Mouse (Mus musculus): ENCODE measurements around the gene Pbxip1.
"Not testable (repeated sequence)": the region's sequence is repeated elsewhere in the genome, so short reads cannot be mapped to it uniquely, and the experiment has no call there.

Pbxip1 gene

GRCm38 (mm10) chr3:89409701-89410100 lies 26.8 kb upstream of the Pbxip1 start:
- in situ Hi-C loops (cut with MseI, MboI) = no loop called here

DNA sequence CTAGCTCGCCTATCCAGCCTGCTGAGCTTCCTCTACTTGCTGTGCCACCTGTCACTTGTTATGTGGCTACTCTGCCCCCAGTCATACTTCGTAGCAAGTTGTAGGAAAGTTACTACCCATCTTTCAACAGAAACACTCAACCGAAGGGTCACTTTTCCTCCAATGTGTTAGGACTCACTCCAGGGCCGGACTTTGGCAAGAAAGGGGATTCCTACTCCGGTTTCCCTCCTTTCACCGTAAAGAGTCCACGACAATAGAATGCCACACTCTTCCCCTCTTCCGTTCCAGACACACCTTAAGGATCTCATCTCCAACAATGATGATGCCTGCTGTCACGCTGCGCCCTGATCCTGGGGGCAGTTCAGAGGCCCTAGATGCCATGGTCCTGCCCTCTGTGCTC lies 25.6 kb upstream of the Pbxip1 start:
- in situ Hi-C loops (cut with MseI, MboI) = no loop called here

DNA sequence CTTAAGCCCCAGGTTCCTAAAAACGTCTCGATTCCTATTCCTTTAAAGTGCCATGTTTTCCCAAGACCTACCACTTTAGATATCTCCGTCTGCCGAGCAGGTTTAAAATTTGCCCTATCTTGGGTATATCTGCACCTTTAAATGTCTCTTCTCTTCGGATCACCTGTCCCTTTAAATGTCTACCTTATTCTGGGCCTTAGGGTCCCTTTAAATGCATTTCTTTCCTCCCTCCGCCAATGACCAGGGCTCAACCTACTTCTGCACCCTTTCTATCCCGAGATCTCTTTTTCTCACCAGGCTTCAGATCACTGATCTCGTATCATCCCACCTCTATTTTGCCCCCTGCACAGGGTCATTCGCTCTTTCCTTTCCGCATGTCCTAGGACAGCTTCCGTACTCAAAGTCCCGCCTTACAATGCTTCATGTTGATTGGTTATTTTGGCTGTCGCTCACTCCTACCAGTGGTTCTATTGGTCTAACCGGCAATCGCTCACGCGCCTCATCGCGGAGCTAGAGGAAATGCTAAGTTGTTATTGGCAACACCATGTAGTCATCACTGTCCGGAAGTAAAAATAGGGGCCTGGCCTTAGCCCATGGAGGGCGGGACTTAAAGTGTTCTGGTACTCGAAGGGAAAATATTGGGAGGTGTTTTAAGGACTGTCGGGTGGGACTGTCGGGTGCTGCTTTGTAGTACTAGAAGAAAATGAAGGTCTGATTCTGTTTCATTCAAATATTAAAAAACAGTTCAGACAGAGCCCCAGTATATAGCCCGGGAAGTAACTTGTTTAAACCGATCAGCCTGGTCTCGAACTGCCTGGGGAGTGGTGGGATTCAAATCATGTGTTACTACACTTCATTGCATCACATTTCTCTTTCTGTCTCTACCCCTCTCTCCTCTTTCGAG lies 24.8 kb upstream of the Pbxip1 start, which contains the start of gene Flad1:
Flad1 (minus strand) TSS at position 381 of the 904 bp plus-strand sequence.
- in situ Hi-C loops (cut with MseI, MboI) = no loop called here

DNA sequence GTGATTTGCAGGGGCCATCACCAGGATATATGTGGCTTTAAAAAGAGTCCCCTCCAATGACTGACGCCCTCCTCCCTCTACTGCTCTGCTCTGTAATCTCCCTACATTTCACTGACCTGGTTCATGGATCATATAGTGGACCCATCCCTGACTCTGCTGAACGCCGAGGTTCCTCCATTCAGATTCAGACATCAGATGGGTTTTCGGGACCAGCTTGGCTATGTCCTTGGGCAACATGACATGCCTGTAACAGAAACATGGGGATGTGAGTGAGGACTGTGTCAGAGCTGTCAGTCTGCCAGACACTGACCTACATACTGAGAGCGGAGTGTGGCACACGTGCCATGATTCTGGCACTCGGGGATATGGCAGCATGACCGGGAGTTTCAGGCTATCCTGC lies 20.3 kb upstream of the Pbxip1 start:
- in situ Hi-C loops (cut with MseI, MboI) = no loop called here

- in situ Hi-C loops (cut with MseI, MboI) = no loop called here
Observed at GRCm38 (mm10) chr3:89417131-89417530, 19.4 kb upstream of the Pbxip1 start.

- in situ Hi-C loops (cut with MseI, MboI) = no loop called here
Observed at GRCm38 (mm10) chr3:89417840-89418169, 18.7 kb upstream of the Pbxip1 start.

- in situ Hi-C loops (cut with MseI, MboI) = no loop called here
Observed at GRCm38 (mm10) chr3:89418170-89418860, 18.2 kb upstream of the Pbxip1 start, which contains the start of the genes Cks1b and Shc1. TSS of gene Cks1b (minus strand) at chr3:89418383. TSS of gene Shc1 (plus strand) at chr3:89418443.

- in situ Hi-C loops (cut with MseI, MboI) = no loop called here
Observed at GRCm38 (mm10) chr3:89418861-89419250, 17.6 kb upstream of the Pbxip1 start.

GRCm38 (mm10) chr3:89419571-89419970 lies 16.9 kb upstream of the Pbxip1 start:
- in situ Hi-C loops (cut with MseI, MboI) = no loop called here

DNA sequence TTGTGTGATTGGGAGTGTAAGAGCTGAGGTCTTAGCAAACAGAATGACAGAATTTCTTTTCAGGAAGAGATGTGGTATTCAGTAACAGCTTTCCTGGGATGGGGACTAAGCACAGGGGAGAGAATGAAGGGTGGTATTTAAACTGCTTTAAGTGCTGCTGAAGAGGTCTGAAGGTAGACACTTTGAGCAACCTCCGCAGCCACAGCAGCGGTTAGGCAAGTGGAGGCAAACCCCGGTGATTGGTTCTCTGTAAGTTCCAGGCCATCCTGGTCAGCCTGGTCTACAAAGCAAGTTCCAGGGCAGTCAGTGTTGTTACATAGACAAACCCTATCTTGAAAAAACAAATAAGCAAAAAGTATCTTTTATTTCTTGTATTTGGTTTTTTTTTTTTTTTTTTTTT lies 16.5 kb upstream of the Pbxip1 start:
- in situ Hi-C loops (cut with MseI, MboI) = no loop called here

DNA sequence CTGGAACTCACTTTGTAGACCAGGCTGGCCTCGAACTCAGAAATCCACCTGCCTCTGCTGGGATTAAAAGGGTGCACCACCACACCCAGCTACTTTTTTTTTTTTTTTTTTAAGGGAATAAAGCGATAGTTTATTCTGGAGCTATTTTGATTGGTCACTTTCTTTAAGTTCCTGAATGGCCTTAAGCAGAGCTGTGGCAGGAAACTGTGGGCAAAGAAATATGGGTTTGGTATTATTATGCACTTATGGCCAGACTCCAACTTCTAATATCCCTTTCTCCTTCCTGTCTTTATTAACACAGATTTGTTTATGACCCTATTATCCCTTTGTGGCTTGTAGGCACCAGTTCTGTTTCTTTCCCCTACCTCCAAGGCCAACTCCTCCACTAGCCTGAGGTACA lies 16.1 kb upstream of the Pbxip1 start:
- in situ Hi-C loops (cut with MseI, MboI) = no loop called here

- in situ Hi-C loops (cut with MseI, MboI) = no loop called here
Observed at GRCm38 (mm10) chr3:89421002-89421774, 15.3 kb upstream of the Pbxip1 start.

DNA sequence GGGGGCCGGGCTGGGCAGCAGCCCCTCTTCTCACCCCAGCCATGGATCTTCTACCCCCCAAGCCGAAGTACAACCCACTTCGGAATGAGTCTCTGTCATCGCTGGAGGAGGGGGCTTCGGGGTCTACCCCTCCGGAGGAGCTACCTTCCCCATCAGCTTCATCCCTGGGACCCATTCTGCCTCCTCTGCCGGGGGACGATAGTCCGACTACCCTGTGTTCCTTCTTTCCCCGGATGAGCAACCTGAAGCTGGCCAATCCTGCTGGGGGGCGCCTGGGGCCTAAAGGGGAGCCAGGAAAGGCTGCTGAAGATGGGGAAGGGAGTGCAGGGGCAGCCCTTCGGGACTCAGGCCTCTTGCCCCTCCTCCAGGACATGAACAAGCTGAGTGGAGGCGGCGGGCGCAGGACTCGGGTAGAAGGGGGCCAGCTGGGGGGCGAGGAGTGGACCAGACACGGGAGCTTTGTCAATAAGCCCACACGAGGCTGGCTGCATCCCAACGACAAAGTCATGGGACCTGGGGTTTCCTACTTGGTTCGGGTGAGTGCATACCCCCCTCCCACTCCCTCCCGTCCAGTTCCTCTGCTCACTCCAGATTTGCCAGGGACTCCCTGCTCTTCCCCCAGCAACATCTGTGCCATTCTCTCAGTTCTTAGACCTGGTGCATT lies 14.6 kb upstream of the Pbxip1 start:
- in situ Hi-C loops (cut with MseI, MboI) = no loop called here

DNA sequence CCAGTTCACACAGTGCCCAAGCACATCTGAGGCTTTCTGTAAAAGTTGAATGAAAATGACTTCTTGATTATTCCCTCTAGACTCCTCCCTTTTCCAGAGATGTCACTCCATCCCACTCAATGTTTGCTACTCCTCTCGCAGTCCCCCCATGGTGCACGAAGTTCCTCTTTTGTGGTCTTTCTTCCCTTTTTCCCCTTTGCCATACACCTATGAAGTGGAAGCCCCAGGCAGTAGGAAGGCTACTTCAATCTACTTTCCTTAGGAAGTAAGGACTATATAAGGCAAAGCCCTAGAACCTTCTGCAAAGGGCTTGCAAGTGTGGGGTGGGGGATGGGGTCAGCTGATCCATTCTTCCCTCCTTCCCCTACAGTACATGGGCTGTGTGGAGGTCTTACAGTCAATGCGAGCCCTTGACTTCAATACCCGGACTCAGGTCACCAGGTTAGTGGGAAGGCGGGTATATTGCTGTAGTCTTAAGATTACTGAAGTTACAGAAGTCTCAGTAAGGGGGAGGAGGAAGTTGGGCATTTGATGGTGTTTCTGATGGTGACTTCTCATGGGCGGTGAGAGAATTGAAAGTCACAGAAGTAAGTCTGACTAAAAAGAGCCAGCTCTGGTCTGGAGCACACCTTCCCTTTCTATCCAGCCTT lies 13.8 kb upstream of the Pbxip1 start:
- in situ Hi-C loops (cut with MseI, MboI) = no loop called here

- in situ Hi-C loops (cut with MseI, MboI) = no loop called here
Observed at GRCm38 (mm10) chr3:89424416-89425140, 11.9 kb upstream of the Pbxip1 start.

DNA sequence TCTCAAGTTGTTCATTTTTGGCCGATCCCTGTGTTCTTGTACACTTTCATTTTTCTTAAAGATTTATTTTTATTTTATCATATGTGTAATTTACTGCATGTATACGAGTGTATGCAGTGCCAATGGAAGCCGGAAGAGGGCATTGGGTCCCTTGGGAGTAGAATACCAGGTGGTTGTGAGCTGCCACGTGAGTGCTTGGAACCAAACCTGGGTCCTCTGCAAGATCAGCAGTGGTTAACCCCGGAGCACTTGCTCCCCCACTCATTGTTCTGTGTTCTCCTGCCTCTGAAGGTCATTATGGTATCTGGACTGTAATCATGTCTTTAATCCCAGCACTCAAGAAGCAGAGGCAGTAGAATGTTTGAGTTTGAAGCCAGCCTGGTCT lies 11.4 kb upstream of the Pbxip1 start:
- in situ Hi-C loops (cut with MseI, MboI) = no loop called here

DNA sequence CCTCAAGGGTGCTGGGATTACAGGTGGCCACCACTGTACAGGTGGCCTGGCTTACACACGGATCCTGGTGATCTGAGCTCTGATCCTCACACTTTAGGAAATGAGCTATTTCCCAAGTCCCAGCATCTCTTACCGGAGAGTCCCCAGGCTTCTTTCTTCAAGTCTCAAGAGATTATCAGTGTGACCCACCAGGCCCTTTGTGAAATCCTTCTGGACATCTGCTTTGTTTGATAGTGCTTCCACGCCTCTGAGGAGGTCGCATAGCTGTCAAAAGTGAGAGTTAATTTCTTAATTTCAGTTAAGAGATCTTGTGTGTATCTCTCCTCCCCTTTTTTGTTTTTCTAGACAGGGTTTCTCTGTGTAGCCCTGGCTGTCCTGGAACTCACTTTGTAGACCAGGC lies 10.6 kb upstream of the Pbxip1 start:
- in situ Hi-C loops (cut with MseI, MboI) = no loop called here

- in situ Hi-C loops (cut with MseI, MboI) = not testable (repeated sequence)
Observed at GRCm38 (mm10) chr3:89429021-89429420, 7.5 kb upstream of the Pbxip1 start.

DNA sequence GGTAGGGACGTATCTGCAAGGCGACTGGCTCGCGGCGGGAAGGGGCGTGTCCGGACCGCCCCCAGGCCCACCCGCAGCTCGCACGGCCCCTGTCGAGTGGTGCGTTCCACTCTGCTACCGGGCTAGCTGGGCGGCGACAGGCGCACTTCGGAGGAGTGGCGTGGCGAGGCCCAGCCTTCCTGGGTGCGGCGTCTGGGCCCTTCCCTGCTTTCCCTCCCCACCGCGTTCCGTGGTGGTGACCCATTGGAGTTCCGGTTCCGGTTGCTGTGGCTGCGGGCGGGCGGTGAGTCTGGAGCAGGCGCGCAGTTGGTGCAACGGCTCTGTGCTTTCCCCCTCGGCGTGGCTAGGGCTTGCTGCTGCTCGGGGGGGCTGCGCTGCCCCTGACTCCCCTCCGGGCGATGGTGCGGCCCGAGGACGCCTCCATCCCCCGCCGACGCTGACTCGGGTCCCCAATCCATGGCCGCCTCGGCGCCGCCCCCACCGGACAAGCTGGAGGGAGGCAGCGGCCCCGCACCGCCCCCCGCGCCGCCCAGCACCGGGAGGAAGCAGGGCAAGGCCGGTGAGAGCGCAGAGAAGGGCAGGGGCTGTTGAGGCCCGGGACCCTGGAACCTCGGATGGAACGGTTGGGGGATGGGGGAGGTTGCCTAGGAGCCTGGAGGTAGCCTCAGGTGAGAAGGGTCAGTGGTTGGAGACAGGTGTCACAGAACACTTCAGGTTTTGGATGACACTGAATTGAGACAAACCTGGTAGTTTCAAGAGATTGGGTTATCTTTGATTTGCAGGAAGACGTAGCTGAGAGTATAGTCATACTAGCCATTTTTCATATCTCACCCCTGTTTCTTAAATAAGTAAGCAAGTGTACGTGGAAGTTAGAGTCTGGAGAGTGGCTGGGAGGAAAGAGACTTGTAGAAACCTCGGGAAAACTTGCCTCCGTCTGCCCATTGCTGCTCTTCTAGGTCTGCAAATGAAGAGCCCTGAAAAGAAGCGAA lies 6.0 kb upstream of the Pbxip1 start, which contains the start of gene Pygo2:
Pygo2 (plus strand) TSS at position 44 of the 989 bp plus-strand sequence.
- in situ Hi-C loops (cut with MseI, MboI) = no loop called here
